Mouse (Mus musculus): Measurements from ENCODE around the gene Spata25. TPM values are rescaled to one million over a fixed set of nuclear protein-coding genes. Genes with fewer than 3 reads are reported as not detected.
A peak's percentile ranks its signal among the peaks of the same experiment; 100 is the strongest.
"Not testable (repeated sequence)": the region's sequence is repeated elsewhere in the genome, so short reads cannot be mapped to it uniquely, and the experiment has no call there.

Gene Spata25
- polyA plus RNA-seq (2014; fragmentation: Nextera tagmentation; extraction: Ambion mirVana): not detected in 2 replicates

GRCm38 (mm10) chr2:164828437-164828836, at the start of gene Spata25:
Gene Spata25 (minus strand): TSS chr2:164828537.
- Histone ChIP-seq H3K4me2 (no peak within 1 kb of the TSS), H3K36me3 (ENCODE audit: control insufficient read depth, insufficient read depth, low read length) (peaks cover 16% of the 10 kb centered on the region), H3K9ac (ENCODE audit: low read depth, low read length) (no peak within 1 kb of the TSS), H3K27ac (ENCODE audit: low read depth, low read length) (no peak within 1 kb of the TSS), H3K4me1 (replicated peaks; ENCODE audit: control insufficient read depth, insufficient read depth, low read length) (peaks cover 8% of the 10 kb centered on the region), H3K27me3 (replicated peaks; ENCODE audit: control insufficient read depth, insufficient read depth, low read length) (no peaks in the 10 kb centered on the region), H3K9me3 (ENCODE audit: control insufficient read depth, low read length) (no peaks in the 10 kb centered on the region), H3K4me3 (ENCODE audit: low read depth, low read length) (no peak within 1 kb of the TSS)
- 87% methylated on average over 6 of the region's 6 CpGs for WGBS
- ATAC-seq (replicated peaks; ENCODE audit: low FRiP score): no peak
- no peak for DNase-seq (ENCODE audit: low spot score)

- Histone ChIP-seq H3K4me3 (ENCODE audit: low read depth, low read length) (peak overlapping the region; percentile 97; the same call in 1 of the 2 replicates), H3K27ac (ENCODE audit: low read depth, low read length) (peak overlapping the region; percentile 100; the same call in 1 of the 2 replicates), H3K4me1 (replicated peaks; ENCODE audit: control insufficient read depth, insufficient read depth, low read length) (peaks cover 25% of the 10 kb centered on the region), H3K4me2 (peak overlapping the region; percentile 89)
- not testable (repeated sequence) for H3K9me3 ChIP-seq (ENCODE audit: control insufficient read depth, low read length); H3K27me3 ChIP-seq (replicated peaks; ENCODE audit: control insufficient read depth, insufficient read depth, low read length); ATAC-seq (replicated peaks; ENCODE audit: low FRiP score); H3K9ac ChIP-seq (ENCODE audit: low read depth, low read length); DNase-seq (ENCODE audit: low spot score); H3K36me3 ChIP-seq (ENCODE audit: control insufficient read depth, insufficient read depth, low read length)
- 71% methylated on average over 11 of the region's 11 CpGs for WGBS
These were observed 49.3 kb upstream of the Spata25 start for GRCm38 (mm10) chr2:164877376-164878215.

GRCm38 (mm10) chr2:164875648-164876047, 47.3 kb upstream of the Spata25 start:
- H3K4me1 ChIP-seq (replicated peaks; ENCODE audit: control insufficient read depth, insufficient read depth, low read length): peaks cover 19% of the 10 kb centered on the region
- 41% methylated on average over 2 of the region's 2 CpGs for WGBS
- not testable (repeated sequence) for ATAC-seq (replicated peaks; ENCODE audit: low FRiP score); H3K36me3 ChIP-seq (ENCODE audit: control insufficient read depth, insufficient read depth, low read length); H3K9me3 ChIP-seq (ENCODE audit: control insufficient read depth, low read length); H3K4me2 ChIP-seq; H3K27ac ChIP-seq (ENCODE audit: low read depth, low read length); H3K27me3 ChIP-seq (replicated peaks; ENCODE audit: control insufficient read depth, insufficient read depth, low read length); H3K4me3 ChIP-seq (ENCODE audit: low read depth, low read length); DNase-seq (ENCODE audit: low spot score); H3K9ac ChIP-seq (ENCODE audit: low read depth, low read length)

- ATAC-seq (replicated peaks; ENCODE audit: low FRiP score): no peak
- H3K9ac ChIP-seq (ENCODE audit: low read depth, low read length): no peak overlapping the region
- DNase-seq (ENCODE audit: low spot score): no peak
These were observed 46.0 kb upstream of the Spata25 start for GRCm38 (mm10) chr2:164874239-164874769.

GRCm38 (mm10) chr2:164873621-164874020, 45.3 kb upstream of the Spata25 start:
- Histone ChIP-seq H3K27me3 (replicated peaks; ENCODE audit: control insufficient read depth, insufficient read depth, low read length) (no peaks in the 10 kb centered on the region), H3K4me2 (no peak overlapping the region), H3K36me3 (ENCODE audit: control insufficient read depth, insufficient read depth, low read length) (no peaks in the 10 kb centered on the region), H3K9me3 (ENCODE audit: control insufficient read depth, low read length) (no peaks in the 10 kb centered on the region), H3K9ac (ENCODE audit: low read depth, low read length) (no peak overlapping the region), H3K4me3 (ENCODE audit: low read depth, low read length) (no peak overlapping the region), H3K4me1 (replicated peaks; ENCODE audit: control insufficient read depth, insufficient read depth, low read length) (peaks cover 15% of the 10 kb centered on the region), H3K27ac (ENCODE audit: low read depth, low read length) (no peak overlapping the region)
- WGBS: 41% methylated on average over 3 of the region's 3 CpGs
- DNase-seq (ENCODE audit: low spot score): no peak
- no peak for ATAC-seq (replicated peaks; ENCODE audit: low FRiP score)

More at GRCm38 (mm10) chr2:164874239-164874769, 46.0 kb upstream of the Spata25 start:
- H3K4me3 ChIP-seq (ENCODE audit: low read depth, low read length): no peak overlapping the region
- H3K36me3 ChIP-seq (ENCODE audit: control insufficient read depth, insufficient read depth, low read length): no peaks in the 10 kb centered on the region
- H3K4me1 ChIP-seq (replicated peaks; ENCODE audit: control insufficient read depth, insufficient read depth, low read length): peaks cover 15% of the 10 kb centered on the region
- no peak overlapping the region for H3K4me2 ChIP-seq
- H3K9me3 ChIP-seq (ENCODE audit: control insufficient read depth, low read length): no peaks in the 10 kb centered on the region
- H3K27ac ChIP-seq (ENCODE audit: low read depth, low read length): no peak overlapping the region
- WGBS: 35% methylated on average over 1 of the region's 1 CpGs
- H3K27me3 ChIP-seq (replicated peaks; ENCODE audit: control insufficient read depth, insufficient read depth, low read length): no peaks in the 10 kb centered on the region

GRCm38 (mm10) chr2:164871602-164872303, 43.4 kb upstream of the Spata25 start:
- H3K27me3 ChIP-seq (replicated peaks; ENCODE audit: control insufficient read depth, insufficient read depth, low read length): no peaks in the 10 kb centered on the region
- no peak overlapping the region for H3K27ac ChIP-seq (ENCODE audit: low read depth, low read length)
- DNase-seq (ENCODE audit: low spot score) (no peak), ATAC-seq (replicated peaks; ENCODE audit: low FRiP score) (no peak)
- H3K4me2 ChIP-seq: no peak overlapping the region
- 65% methylated on average over 6 of the region's 6 CpGs for WGBS
- no peak overlapping the region for H3K9ac ChIP-seq (ENCODE audit: low read depth, low read length)
- no peaks in the 10 kb centered on the region for H3K36me3 ChIP-seq (ENCODE audit: control insufficient read depth, insufficient read depth, low read length)
- peaks cover 9% of the 10 kb centered on the region for H3K4me1 ChIP-seq (replicated peaks; ENCODE audit: control insufficient read depth, insufficient read depth, low read length)
- H3K9me3 ChIP-seq (ENCODE audit: control insufficient read depth, low read length): no peaks in the 10 kb centered on the region
- H3K4me3 ChIP-seq (ENCODE audit: low read depth, low read length): no peak overlapping the region

GRCm38 (mm10) chr2:164868491-164868890, 40.2 kb upstream of the Spata25 start:
- no peak for DNase-seq (ENCODE audit: low spot score)
- no peaks in the 10 kb centered on the region for H3K27me3 ChIP-seq (replicated peaks; ENCODE audit: control insufficient read depth, insufficient read depth, low read length)
- 61% methylated on average over 7 of the region's 7 CpGs for WGBS
- no peak overlapping the region for H3K4me3 ChIP-seq (ENCODE audit: low read depth, low read length)
- no peaks in the 10 kb centered on the region for H3K36me3 ChIP-seq (ENCODE audit: control insufficient read depth, insufficient read depth, low read length)
- no peak for ATAC-seq (replicated peaks; ENCODE audit: low FRiP score)
- no peaks in the 10 kb centered on the region for H3K9me3 ChIP-seq (ENCODE audit: control insufficient read depth, low read length)
- no peak overlapping the region for H3K4me2 ChIP-seq
- no peak overlapping the region for H3K27ac ChIP-seq (ENCODE audit: low read depth, low read length)
- no peak overlapping the region for H3K9ac ChIP-seq (ENCODE audit: low read depth, low read length)
- no peaks in the 10 kb centered on the region for H3K4me1 ChIP-seq (replicated peaks; ENCODE audit: control insufficient read depth, insufficient read depth, low read length)

- H3K27me3 ChIP-seq (replicated peaks; ENCODE audit: control insufficient read depth, insufficient read depth, low read length): no peaks in the 10 kb centered on the region
- H3K4me3 ChIP-seq (ENCODE audit: low read depth, low read length): no peak overlapping the region
- 88% methylated on average over 7 of the region's 7 CpGs for WGBS
- no peak overlapping the region for H3K4me2 ChIP-seq
- H3K36me3 ChIP-seq (ENCODE audit: control insufficient read depth, insufficient read depth, low read length): no peaks in the 10 kb centered on the region
- H3K27ac ChIP-seq (ENCODE audit: low read depth, low read length): peak overlapping the region; percentile 10; the same call in 1 of the 2 replicates
- no peaks in the 10 kb centered on the region for H3K9me3 ChIP-seq (ENCODE audit: control insufficient read depth, low read length)
- ATAC-seq (replicated peaks; ENCODE audit: low FRiP score): no peak
- H3K9ac ChIP-seq (ENCODE audit: low read depth, low read length): no peak overlapping the region
- no peak for DNase-seq (ENCODE audit: low spot score)
- H3K4me1 ChIP-seq (replicated peaks; ENCODE audit: control insufficient read depth, insufficient read depth, low read length): no peaks in the 10 kb centered on the region
These were observed 39.2 kb upstream of the Spata25 start for GRCm38 (mm10) chr2:164867566-164867965.

Measured in liver, embryonic 11.5 days (tissue).